Comparison of ENCODE assay signal across 7 mouse cellular contexts in genomic region chr1:58392652-58393283, GRCm38 (mm10). TPM values are rescaled to one million over a fixed set of nuclear protein-coding genes. Genes with fewer than 3 reads are reported as not detected.
A peak's percentile ranks its signal among the peaks of the same experiment; 100 is the strongest.
DNase-seq lines count a peak whose midpoint lies in the region; ATAC-seq lines count a peak whose summit lies in the region.

Bzw1 (plus strand) TSS chr1:58392898.

- peak within 1 kb of the TSS; percentile 98 for H3K4me3 ChIP-seq in embryonic facial prominence, embryonic 12.5 days
- H3K4me3 ChIP-seq in limb, embryonic 11.5 days (ENCODE audit: low read depth, low read length), result peak within 1 kb of the TSS; percentile 90
- peak within 1 kb of the TSS; percentile 85 for H3K4me3 ChIP-seq in midbrain, embryonic 14.5 days (replicated peaks; ENCODE audit: low read depth, low read length)

- H3K27me3 ChIP-seq in embryonic facial prominence, embryonic 12.5 days, result no peaks in the 10 kb centered on the region
- H3K27me3 ChIP-seq in limb, embryonic 11.5 days (ENCODE audit: control insufficient read depth, insufficient read depth, low read length), result no peaks in the 10 kb centered on the region
- no peaks in the 10 kb centered on the region for H3K27me3 ChIP-seq in midbrain, embryonic 14.5 days (ENCODE audit: control insufficient read depth, insufficient read depth, low read length)

- H3K9ac ChIP-seq in embryonic facial prominence, embryonic 12.5 days, result peak within 1 kb of the TSS; percentile 99
- H3K9ac ChIP-seq in limb, embryonic 11.5 days (ENCODE audit: low read length), result peak within 1 kb of the TSS; percentile 97
- peak within 1 kb of the TSS; percentile 97 for H3K9ac ChIP-seq in midbrain, embryonic 14.5 days (replicated peaks; ENCODE audit: low read length)

- peak; percentile 96 for ATAC-seq in embryonic facial prominence, embryonic 12.5 days (ENCODE audit: insufficient number of reproducible peaks, insufficient read depth, low FRiP score, low TSS enrichment)
- ATAC-seq in limb, embryonic 11.5 days (ENCODE audit: insufficient number of reproducible peaks, low FRiP score, low TSS enrichment, low read depth), result peak; percentile 97
- ATAC-seq in midbrain, embryonic 14.5 days (ENCODE audit: low FRiP score, low TSS enrichment), result peak; percentile 98

- WGBS in embryonic facial prominence, embryonic 12.5 days, result under 1% methylated on average over 54 of the region's 61 CpGs
- under 1% methylated on average over 42 of the region's 61 CpGs for WGBS in limb, embryonic 11.5 days
- whole genome bisulfite sequencing in midbrain, embryonic 14.5 days, result under 1% methylated on average over 37 of the region's 61 CpGs

- peak within 1 kb of the TSS; percentile 79 for H3K4me2 ChIP-seq in embryonic facial prominence, embryonic 12.5 days (replicated peaks)
- peak within 1 kb of the TSS; percentile 84 for H3K4me2 ChIP-seq in limb, embryonic 11.5 days (ENCODE audit: low read depth, severe bottlenecking)
- peak within 1 kb of the TSS; percentile 78 for H3K4me2 ChIP-seq in midbrain, embryonic 14.5 days (ENCODE audit: low read length)

- DNase-seq in adrenal gland, postnatal 25 days, result peak; percentile 95
- peak; percentile 99 for DNase-seq in heart, adult 11 months
- DNase-seq in kidney, adult 18-20 months, result peak; percentile 94
- peak; percentile 94 for DNase-seq in limb, embryonic 11.5 days (ENCODE audit: low spot score)
- peak; percentile 96 for DNase-seq in midbrain, embryonic 14.5 days
- DNase-seq in spleen, adult 18-20 months, result peak; percentile 89 to 92

- no peaks in the 10 kb centered on the region for H3K9me3 ChIP-seq in embryonic facial prominence, embryonic 12.5 days
- no peaks in the 10 kb centered on the region for H3K9me3 ChIP-seq in limb, embryonic 11.5 days (ENCODE audit: control insufficient read depth, low read length)
- H3K9me3 ChIP-seq in midbrain, embryonic 14.5 days (ENCODE audit: control insufficient read depth, low read length), result no peaks in the 10 kb centered on the region

- H3K36me3 ChIP-seq in embryonic facial prominence, embryonic 12.5 days, result peaks cover 26% of the 10 kb centered on the region
- H3K36me3 ChIP-seq in limb, embryonic 11.5 days (ENCODE audit: control insufficient read depth, insufficient read depth, low read length), result peaks cover 10% of the 10 kb centered on the region; the same call in 1 of the 2 replicates
- peaks cover 32% of the 10 kb centered on the region for H3K36me3 ChIP-seq in midbrain, embryonic 14.5 days (ENCODE audit: control insufficient read depth, insufficient read depth, low read length)

- H3K27ac ChIP-seq in embryonic facial prominence, embryonic 12.5 days, result peak within 1 kb of the TSS; percentile 98
- H3K27ac ChIP-seq in limb, embryonic 11.5 days (replicated peaks; ENCODE audit: low read depth, low read length), result peak within 1 kb of the TSS; percentile 98
- peak within 1 kb of the TSS; percentile 99 for H3K27ac ChIP-seq in midbrain, embryonic 14.5 days (replicated peaks; ENCODE audit: low read depth, low read length)

- peaks cover 11% of the 10 kb centered on the region for H3K4me1 ChIP-seq in embryonic facial prominence, embryonic 12.5 days
- H3K4me1 ChIP-seq in limb, embryonic 11.5 days (ENCODE audit: control insufficient read depth, insufficient read depth, low read length), result peaks cover 7% of the 10 kb centered on the region; the same call in 1 of the 2 replicates
- H3K4me1 ChIP-seq in midbrain, embryonic 14.5 days (ENCODE audit: control insufficient read depth, insufficient read depth, low read length), result peaks cover 12% of the 10 kb centered on the region

RNA-seq across cellular contexts. Expression of gene Bzw1, which starts in this region (rescaled TPM):
- total RNA-seq in adrenal gland, postnatal 25 days (2021), result 131 and 160 TPM in 2 replicates
- 374 and 417 TPM in 2 replicates for polyA plus RNA-seq in embryonic facial prominence, embryonic 12.5 days (2016; fragmentation: Nextera tagmentation; extraction: Ambion mirVana)
- 499 and 502 TPM in 2 replicates for polyA plus RNA-seq in limb, embryonic 11.5 days (2014; fragmentation: Nextera tagmentation; extraction: Ambion mirVana)
- 340 and 468 TPM in 2 replicates for polyA plus RNA-seq in midbrain, embryonic 14.5 days (2014; fragmentation: Nextera tagmentation; extraction: Ambion mirVana)

Comparison
In these comparisons a context has a peak if more than half of its experiments do, and no peak if none do; other contexts are left out.
1. Peak in every context shown above with its lines: DNase-seq, ATAC-seq, H3K4me3 ChIP-seq and H3K27ac ChIP-seq.